Mouse (Mus musculus) liver, embryonic 13.5 days (tissue): ENCODE data around the gene Teddm1a. TPM values are rescaled to one million over a fixed set of nuclear protein-coding genes. Genes with fewer than 3 reads are reported as not detected.

Experiments
- ATAC-seq: fragments of 200-750 bp; cut with Nextera tagmentation; 2 replicates; pipeline ENCODE4 v1.8.0; 2017; ENCODE audit warnings: low read depth, mild to moderate bottlenecking, moderate number of reproducible peaks, moderate library complexity
- DNase-seq: peaks from one replicate; pipeline ENCODE4 v3.0.0; 2022
- H3K27ac ChIP-seq: fragments of 300-500 bp; sonication (generic); 2 replicates; pipeline ENCODE4 v1.5.1; 2015; ENCODE audit warnings: moderate library complexity, mild to moderate bottlenecking, inconsistent platforms
- H3K27me3 ChIP-seq: fragments of 300-500 bp; sonication (generic); 2 replicates; pipeline ENCODE4 v1.6.1; 2015; ENCODE audit warnings: mild to moderate bottlenecking, inconsistent platforms
- H3K36me3 ChIP-seq: fragments of 300-500 bp; sonication (generic); 2 replicates; pipeline ENCODE4 v1.6.1; 2015; ENCODE audit warnings: mild to moderate bottlenecking, inconsistent platforms
- H3K4me1 ChIP-seq: fragments of 300-500 bp; sonication (generic); replicated peaks from 2 replicates; pipeline ENCODE4 v1.6.1; 2015; ENCODE audit warnings: inconsistent platforms
- H3K4me2 ChIP-seq: fragments of 300-500 bp; sonication (generic); 2 replicates; pipeline ENCODE4 v1.6.1; 2015; ENCODE audit warnings: inconsistent platforms, mild to moderate bottlenecking, moderate library complexity
- H3K4me3 ChIP-seq: fragments of 300-500 bp; sonication (generic); replicated peaks from 2 replicates; pipeline ENCODE4 v1.5.1; 2015; ENCODE audit warnings: mild to moderate bottlenecking, inconsistent platforms
- H3K9ac ChIP-seq: fragments of 300-500 bp; sonication (generic); 2 replicates; pipeline ENCODE4 v1.6.1; 2015; ENCODE audit warnings: mild to moderate bottlenecking, inconsistent platforms
- H3K9me3 ChIP-seq: fragments of 300-500 bp; sonication (generic); replicated peaks from 2 replicates; pipeline ENCODE4 v1.6.1; 2016; ENCODE audit warnings: inconsistent platforms
- WGBS: fragments of 180-500 bp; shearing (Covaris S2); methylation state at CpG from one replicate; pipeline ENCODE4 v1.1.7; 2015; ENCODE audit not compliant: insufficient replicate concordance; 5-methylcytosine and 5-hydroxymethylcytosine counted together
- polyA plus RNA-seq: library from polyadenylated mRNA; unstranded; fragments of >200 nt; fragmentation: Nextera tagmentation; extraction: Ambion mirVana; gene quantifications from 2 replicates; pipeline ENCODE4 v1.2.1, GENCODE M21; 2015

Gene Teddm1a
- polyA plus RNA-seq, 1 experiment from 2014 or later: not detected

DNA sequence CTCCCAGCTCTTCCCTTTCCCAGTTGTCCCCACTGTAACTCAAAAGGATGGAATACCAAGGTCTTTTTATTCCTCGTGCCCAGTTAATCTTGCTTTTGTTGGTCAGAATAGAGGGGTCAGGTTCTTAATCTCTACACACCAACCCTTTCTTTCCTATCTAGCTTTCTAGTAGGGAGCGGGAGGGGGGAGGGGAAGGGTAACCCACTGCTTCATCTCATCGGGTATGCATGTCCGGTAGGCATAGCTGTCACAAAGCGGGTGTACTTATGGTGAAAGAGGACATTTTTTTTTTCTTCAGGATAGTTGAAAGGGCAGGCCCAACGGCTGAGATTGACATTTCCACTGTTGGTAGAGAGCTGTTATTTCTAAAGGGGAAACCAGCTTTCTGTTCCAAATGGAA is 16.7 kb downstream of the Teddm1a start:
- Histone ChIP-seq H3K4me1 (peaks cover 21% of the 10 kb centered on the region), H3K9me3 (no peaks in the 10 kb centered on the region), H3K4me3 (no peak overlapping the region), H3K4me2 (no peak overlapping the region), H3K9ac (no peak overlapping the region), H3K36me3 (peaks cover 82% of the 10 kb centered on the region), H3K27ac (no peak overlapping the region), H3K27me3 (no peaks in the 10 kb centered on the region)
- no peak for ATAC-seq
- 83% methylated on average over 6 of the region's 6 CpGs for WGBS
- DNase-seq: no peak

DNA sequence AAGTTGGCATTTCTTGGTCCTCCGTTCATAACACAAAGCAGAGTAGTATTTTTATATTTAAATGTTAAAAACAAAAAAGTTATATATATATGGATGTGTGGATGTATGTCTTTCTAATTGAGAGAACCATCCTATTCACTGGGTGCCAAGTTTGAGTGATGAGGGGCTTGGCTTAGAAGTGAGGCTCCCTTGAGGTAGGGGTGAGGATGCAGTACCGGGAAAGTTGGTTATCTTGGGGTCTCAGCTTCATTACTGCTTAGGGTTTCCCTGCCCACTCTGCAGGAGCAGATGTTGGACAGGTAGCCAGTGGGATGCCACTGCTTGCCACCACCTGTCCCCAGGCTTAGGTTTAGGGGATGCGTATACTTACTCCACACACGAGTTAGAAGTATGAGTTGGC is 17.2 kb downstream of the Teddm1a start:
- H3K27ac ChIP-seq: no peak overlapping the region
- ATAC-seq (no peak), DNase-seq (no peak)
- peaks cover 21% of the 10 kb centered on the region for H3K4me1 ChIP-seq
- H3K4me3 ChIP-seq: no peak overlapping the region
- no peak overlapping the region for H3K9ac ChIP-seq
- H3K9me3 ChIP-seq: no peaks in the 10 kb centered on the region
- 83% methylated on average over 4 of the region's 4 CpGs for WGBS
- peaks cover 77% of the 10 kb centered on the region for H3K36me3 ChIP-seq
- H3K4me2 ChIP-seq: no peak overlapping the region
- no peaks in the 10 kb centered on the region for H3K27me3 ChIP-seq

DNA sequence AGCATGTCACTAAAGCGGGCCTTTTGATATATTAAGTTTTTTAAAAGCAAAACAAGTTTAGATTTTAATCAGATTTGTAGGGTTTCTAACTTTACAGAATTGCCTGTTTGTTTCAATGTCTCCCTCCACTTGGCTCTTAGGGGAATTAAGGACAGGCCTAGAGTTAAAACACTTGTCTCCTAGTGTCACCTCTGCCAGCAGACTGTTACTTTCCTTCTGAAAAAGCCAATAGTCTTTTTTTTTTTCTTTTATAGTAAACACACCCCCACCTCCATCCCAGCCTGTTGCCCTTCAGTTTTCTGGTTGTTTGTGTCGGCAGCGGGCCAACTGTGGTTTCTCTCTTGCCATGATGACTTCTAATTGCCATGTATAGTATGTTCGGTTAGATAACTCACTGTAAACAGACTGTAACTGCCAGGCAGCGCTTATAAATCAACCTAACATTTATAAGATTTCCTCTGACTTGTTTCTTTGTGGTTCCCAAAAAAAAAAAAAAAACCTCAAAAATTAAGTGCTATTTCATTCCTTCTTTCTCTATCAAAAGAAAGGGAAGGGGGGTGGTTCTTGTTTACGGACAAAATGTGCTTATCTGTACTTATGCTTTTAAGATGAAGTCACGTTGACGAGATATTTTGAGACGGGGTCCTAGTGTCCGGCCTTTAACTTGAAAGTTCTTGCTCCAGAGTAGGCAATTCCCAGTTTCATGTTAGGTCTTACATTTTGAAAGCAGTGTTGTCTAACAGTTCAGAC is 17.8 kb downstream of the Teddm1a start:
- ATAC-seq: no peak
- Histone ChIP-seq H3K9me3 (no peaks in the 10 kb centered on the region), H3K36me3 (peaks cover 71% of the 10 kb centered on the region), H3K27me3 (no peaks in the 10 kb centered on the region), H3K9ac (no peak overlapping the region), H3K27ac (peak overlapping the region; percentile 47; the same call in 1 of the 2 replicates), H3K4me1 (peaks cover 21% of the 10 kb centered on the region), H3K4me3 (no peak overlapping the region), H3K4me2 (no peak overlapping the region)
- DNase-seq: no peak
- WGBS: 67% methylated on average over 10 of the region's 10 CpGs

DNA sequence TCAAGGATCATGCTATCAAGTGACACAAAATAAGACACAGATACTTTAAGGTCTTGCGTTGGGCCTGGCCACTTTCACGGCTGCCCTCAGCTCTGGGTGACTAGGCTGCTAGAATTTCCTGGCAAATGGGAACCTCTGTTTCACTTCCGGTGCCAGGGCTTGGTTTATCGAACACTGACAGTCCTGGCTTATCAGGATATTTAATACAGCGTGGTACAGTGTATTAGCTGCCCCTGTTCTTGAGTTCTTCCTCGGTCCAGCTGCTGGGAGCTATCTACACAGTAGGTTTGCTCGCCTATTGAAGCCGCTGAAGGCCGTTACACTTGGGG is 18.4 kb downstream of the Teddm1a start:
- H3K4me1 ChIP-seq: peaks cover 21% of the 10 kb centered on the region
- H3K27ac ChIP-seq: peak overlapping the region; percentile 47
- H3K9ac ChIP-seq: no peak overlapping the region
- DNase-seq (no peak), ATAC-seq (peak; percentile 67; the same call in 1 of the 2 replicates)
- H3K4me2 ChIP-seq: no peak overlapping the region
- 60% methylated on average over 9 of the region's 9 CpGs for WGBS
- H3K4me3 ChIP-seq: no peak overlapping the region
- H3K27me3 ChIP-seq: no peaks in the 10 kb centered on the region
- no peaks in the 10 kb centered on the region for H3K9me3 ChIP-seq
- H3K36me3 ChIP-seq: peaks cover 65% of the 10 kb centered on the region

DNA sequence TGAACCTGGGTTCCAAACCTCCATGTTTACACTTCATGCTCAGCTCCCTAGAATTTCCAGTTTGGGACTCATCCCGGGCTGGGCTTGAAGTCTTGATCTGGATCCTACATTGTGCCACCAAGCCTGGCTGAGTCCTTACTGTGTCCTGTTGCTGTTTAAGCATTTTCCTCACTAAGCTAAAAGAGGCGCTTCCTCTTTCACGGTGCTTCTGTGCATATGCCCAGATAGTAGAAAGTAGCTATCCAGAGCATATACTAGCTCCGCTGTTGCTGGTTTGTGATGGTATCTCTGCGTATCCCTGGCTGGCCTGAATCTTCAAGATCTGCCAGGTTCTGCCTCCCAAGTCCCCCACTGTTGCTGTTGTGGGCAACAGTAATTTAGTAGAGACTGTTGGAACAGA is 18.9 kb downstream of the Teddm1a start:
- WGBS: 65% methylated on average over 5 of the region's 5 CpGs
- Histone ChIP-seq H3K27ac (peak overlapping the region; percentile 47), H3K4me2 (no peak overlapping the region), H3K27me3 (no peaks in the 10 kb centered on the region), H3K36me3 (peaks cover 60% of the 10 kb centered on the region), H3K9ac (no peak overlapping the region), H3K4me1 (peaks cover 21% of the 10 kb centered on the region), H3K9me3 (no peaks in the 10 kb centered on the region), H3K4me3 (no peak overlapping the region)
- DNase-seq (no peak), ATAC-seq (peak; percentile 21; the same call in 1 of the 2 replicates)

DNA sequence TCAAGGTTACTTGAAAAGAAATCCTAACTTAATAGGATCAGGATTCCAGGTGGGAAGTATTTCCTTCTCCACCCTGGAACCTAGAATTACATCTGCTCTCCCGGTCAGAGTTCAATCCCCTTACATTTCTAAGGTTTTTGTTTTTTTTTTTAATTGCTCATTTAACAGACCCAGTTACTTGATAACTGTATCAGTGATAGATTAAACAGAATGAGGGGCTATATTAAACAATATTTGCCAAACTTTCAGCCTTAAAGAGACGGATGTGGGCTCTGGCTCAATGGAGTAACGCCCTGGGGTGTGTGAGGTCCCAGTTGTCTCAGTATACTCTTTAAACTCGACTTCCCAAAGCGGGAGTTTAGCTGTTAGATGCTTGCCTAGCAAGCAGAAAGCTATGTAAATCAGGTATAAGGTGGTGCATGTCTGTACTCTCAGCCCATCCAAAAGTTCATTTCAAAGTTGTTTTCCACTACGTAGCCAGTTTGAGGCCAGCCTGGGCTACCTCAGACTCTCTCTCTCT is 19.8 kb downstream of the Teddm1a start:
- no peaks in the 10 kb centered on the region for H3K9me3 ChIP-seq
- H3K4me2 ChIP-seq: no peak overlapping the region
- H3K36me3 ChIP-seq: peaks cover 51% of the 10 kb centered on the region
- DNase-seq (no peak), ATAC-seq (no peak)
- WGBS: 78% methylated on average over 6 of the region's 6 CpGs
- H3K4me3 ChIP-seq: no peak overlapping the region
- H3K4me1 ChIP-seq: peaks cover 21% of the 10 kb centered on the region
- no peak overlapping the region for H3K9ac ChIP-seq
- H3K27me3 ChIP-seq: no peaks in the 10 kb centered on the region
- H3K27ac ChIP-seq: no peak overlapping the region

DNA sequence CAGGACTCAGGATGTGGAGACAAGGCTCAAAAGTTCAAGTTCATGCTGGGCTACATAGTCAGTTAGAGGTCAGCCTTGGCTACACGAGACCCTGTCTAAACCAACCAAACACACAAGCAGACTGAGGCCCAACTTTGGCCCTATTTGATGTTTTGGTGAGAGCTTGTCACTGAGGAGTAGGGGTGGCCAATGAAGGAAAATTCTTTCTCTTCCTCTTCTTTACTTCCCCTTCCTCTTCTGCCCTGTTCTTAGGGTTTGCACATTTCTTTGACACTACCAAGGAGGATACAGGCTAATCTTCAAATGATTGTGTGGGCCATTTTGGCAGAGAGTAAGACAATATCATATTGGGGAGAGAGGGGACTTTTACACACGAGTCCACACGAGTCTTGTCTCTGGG is 22.3 kb downstream of the Teddm1a start:
- Histone ChIP-seq H3K4me1 (peaks cover 21% of the 10 kb centered on the region), H3K27ac (no peak overlapping the region), H3K9me3 (no peaks in the 10 kb centered on the region), H3K4me2 (no peak overlapping the region), H3K9ac (no peak overlapping the region), H3K36me3 (peaks cover 26% of the 10 kb centered on the region), H3K27me3 (no peaks in the 10 kb centered on the region), H3K4me3 (no peak overlapping the region)
- WGBS: 54% methylated on average over 3 of the region's 3 CpGs
- no peak for DNase-seq
- ATAC-seq: no peak

DNA sequence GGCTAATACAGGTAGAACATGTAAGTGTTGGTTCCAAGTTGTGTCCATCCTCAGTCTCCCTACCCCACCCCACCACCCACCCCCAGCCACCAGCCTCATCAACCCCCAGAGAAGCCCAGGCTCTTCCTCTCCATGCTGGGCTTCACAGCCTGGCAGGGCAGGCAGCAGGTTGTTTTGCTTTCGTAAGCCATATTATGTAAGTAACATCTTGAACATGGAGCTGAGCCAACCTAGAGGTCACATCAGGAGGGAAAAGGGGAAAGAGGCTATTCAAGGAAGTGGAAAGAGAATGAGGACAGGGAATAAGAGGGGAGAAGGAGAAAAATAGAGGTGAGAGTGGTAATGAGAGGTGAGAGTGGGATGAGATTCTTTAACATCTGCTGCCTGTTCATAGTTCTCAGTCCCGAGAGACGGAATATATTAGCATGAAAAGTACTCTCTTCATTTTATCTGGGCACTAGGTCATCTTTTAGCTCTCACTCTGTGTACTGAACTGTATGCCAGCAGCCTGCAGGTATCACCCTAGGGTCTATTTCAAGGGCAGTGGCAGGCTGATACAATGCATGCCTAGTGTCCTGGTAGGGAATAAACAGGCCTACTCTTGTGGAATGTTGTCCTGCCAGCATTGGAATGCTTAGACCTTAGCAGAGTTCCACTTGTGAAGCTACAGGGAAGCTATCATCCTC is 27.1 kb downstream of the Teddm1a start:
- Histone ChIP-seq H3K36me3 (no peaks in the 10 kb centered on the region), H3K27ac (no peak overlapping the region), H3K4me2 (no peak overlapping the region), H3K4me1 (peaks cover 4% of the 10 kb centered on the region), H3K9me3 (no peaks in the 10 kb centered on the region), H3K9ac (no peak overlapping the region), H3K4me3 (no peak overlapping the region), H3K27me3 (no peaks in the 10 kb centered on the region)
- ATAC-seq (no peak), DNase-seq (no peak)
- 66% methylated on average over 3 of the region's 3 CpGs for WGBS

DNA sequence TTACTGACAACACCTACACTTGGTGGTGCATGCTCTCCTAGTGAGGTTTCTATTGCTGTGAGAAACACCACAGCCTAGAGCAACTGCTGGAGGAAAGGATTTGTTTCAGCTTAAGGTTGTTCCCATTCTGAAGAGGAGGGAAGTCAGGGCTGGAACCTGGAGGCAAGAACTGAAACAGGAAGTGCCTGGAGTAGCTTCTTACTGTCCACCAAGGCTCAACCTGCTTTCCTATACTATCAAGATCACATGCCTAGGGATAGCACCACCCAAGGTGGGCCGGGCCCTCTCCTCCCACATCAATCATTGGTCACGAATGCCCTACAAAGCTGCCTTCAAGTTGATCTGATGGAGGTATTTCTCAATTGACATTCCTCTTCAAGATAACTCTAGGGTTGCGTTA is 30.1 kb downstream of the Teddm1a start:
- Histone ChIP-seq H3K36me3 (no peaks in the 10 kb centered on the region), H3K9ac (no peak overlapping the region), H3K4me3 (no peak overlapping the region), H3K9me3 (no peaks in the 10 kb centered on the region), H3K27me3 (no peaks in the 10 kb centered on the region), H3K27ac (no peak overlapping the region), H3K4me2 (no peak overlapping the region), H3K4me1 (peaks cover 4% of the 10 kb centered on the region)
- 60% methylated on average over 3 of the region's 3 CpGs for WGBS
- DNase-seq (no peak), ATAC-seq (no peak)

DNA sequence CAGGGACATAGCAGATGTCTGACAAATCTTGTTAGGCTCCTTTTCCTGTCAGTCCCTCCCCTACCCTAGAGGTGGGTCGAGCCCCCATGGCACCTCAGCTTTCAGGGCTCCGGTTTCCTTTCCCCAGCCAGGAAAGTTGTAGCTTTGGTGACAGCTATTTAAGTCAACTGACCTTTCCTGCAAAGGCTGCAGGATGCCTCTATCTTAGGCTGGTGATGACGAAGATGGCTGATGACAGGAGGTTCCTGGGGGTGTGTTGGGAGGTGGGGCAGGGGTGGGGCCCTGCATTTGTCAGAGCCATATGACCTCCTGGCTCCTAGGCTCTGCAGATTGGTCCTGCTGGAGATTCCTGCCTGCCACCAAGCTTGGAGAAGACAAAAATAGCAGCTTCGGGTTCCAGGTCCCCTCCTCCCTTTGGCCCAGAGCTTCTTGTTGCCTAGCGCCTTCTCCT is 31.1 kb downstream of the Teddm1a start:
- Histone ChIP-seq H3K27ac (no peak overlapping the region), H3K9me3 (no peaks in the 10 kb centered on the region), H3K4me1 (peaks cover 4% of the 10 kb centered on the region), H3K4me3 (no peak overlapping the region), H3K4me2 (no peak overlapping the region), H3K36me3 (no peaks in the 10 kb centered on the region), H3K27me3 (no peaks in the 10 kb centered on the region), H3K9ac (no peak overlapping the region)
- no peak for ATAC-seq
- 28% methylated on average over 5 of the region's 5 CpGs for WGBS
- no peak for DNase-seq

DNA sequence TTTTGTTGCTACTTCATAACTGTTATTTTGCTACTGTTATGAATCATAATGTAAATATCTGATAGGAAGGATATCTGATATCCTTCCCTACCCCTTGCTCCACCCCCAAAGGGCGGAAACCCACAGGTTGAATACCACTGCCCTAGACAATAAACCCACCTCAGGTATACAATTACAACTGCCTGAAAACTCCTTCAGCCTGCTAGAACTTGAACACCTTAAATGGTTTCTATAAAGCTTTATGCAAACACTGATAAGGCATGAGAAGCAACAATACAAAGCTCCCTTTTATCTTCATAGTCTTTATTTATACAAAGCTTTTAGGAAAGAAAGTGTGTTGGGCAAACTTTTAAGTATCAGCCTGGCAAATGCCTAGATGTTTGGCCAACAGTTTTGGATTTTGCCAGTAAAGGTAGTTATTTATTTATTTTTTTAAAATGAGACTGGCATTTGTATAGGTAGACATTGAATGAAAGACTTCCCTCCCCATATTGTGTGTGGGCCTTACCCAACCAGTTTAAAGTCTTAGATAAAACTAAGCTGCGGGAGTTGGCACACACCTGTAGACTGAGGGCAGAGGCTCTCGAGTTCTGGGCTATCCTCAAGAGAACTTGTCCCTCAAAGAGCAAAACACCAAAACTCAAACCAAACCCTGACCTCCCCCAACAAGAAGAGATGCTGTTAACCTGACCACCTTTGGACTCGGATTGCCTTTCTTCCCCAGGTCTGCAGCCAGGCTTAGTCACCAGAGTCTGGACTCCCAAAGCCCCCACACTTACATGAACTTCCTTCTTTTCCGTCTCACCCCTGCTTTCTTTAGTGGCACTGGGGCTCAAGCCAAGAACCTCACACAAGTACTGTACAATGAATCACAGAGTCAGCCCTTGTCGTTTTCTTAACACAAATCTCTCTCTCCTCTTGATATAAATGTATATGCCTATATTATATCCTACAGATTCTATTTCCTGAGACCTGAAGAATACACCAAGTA is 33.1 kb downstream of the Teddm1a start:
- Histone ChIP-seq H3K4me1 (peaks cover 4% of the 10 kb centered on the region), H3K4me2 (no peak overlapping the region), H3K27me3 (no peaks in the 10 kb centered on the region), H3K9ac (no peak overlapping the region), H3K27ac (no peak overlapping the region), H3K4me3 (no peak overlapping the region), H3K36me3 (no peaks in the 10 kb centered on the region), H3K9me3 (no peaks in the 10 kb centered on the region)
- ATAC-seq (no peak), DNase-seq (no peak)
- WGBS: 62% methylated on average over 6 of the region's 6 CpGs
